Mouse (Mus musculus): ENCODE results near the gene Tmub2. TPM values are rescaled to one million over a fixed set of nuclear protein-coding genes. Genes with fewer than 3 reads are reported as not detected.
A peak's percentile ranks its signal among the peaks of the same experiment; 100 is the strongest.

The Tmub2 gene
- polyA plus RNA-seq, 1 experiment from 2014 or later, result 30.3 TPM

DNA sequence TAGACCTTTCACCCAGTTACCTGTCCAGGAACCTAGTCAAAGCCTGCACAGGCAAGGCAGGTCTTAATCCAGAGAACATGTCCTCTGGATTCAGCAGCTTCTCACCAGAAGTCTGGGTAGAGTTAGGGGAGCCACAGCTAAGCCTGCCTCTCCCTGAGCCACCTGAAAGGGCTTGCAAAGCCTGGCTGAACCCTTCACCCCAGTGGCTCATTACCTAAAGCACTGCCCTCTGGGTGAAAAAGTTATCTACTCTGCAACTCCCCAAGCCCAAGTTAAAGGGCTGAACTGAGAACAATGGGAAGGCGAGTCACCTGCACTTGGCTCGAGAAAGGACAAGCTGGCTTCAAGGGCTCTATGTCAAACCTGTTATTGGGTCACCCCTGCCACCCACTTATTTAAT, 19.4 kb downstream of the Tmub2 start:
- TF ChIP-seq CTCF (IDR thresholded peaks at IDR 0.05; ENCODE audit: low read depth) (no peak), EP300 (optimal IDR thresholded peaks at IDR 0.05) (no peak)
- peak; percentile 22 for DNase-seq (ENCODE audit: low spot score)
- Histone ChIP-seq H3K4me2 (replicated peaks; ENCODE audit: low read depth) (no peak overlapping the region), H3K36me3 (ENCODE audit: control insufficient read depth, insufficient read depth, low read length) (peaks cover 16% of the 10 kb centered on the region), H3K9ac (ENCODE audit: low read length) (no peak overlapping the region), H3K27me3 (ENCODE audit: control insufficient read depth, insufficient read depth, low read length) (no peaks in the 10 kb centered on the region), H3K27ac (replicated peaks) (no peak overlapping the region; the same call in 1 of the 2 replicates), H3K4me3 (ENCODE audit: low read depth, low read length) (no peak overlapping the region), H3K4me1 (replicated peaks; ENCODE audit: control insufficient read depth, insufficient read depth) (no peaks in the 10 kb centered on the region), H3K9me3 (ENCODE audit: control insufficient read depth, low read length) (no peaks in the 10 kb centered on the region)
- 32% methylated on average over 2 of the region's 2 CpGs for WGBS
- no peak for ATAC-seq (ENCODE audit: low FRiP score, low TSS enrichment)

DNA sequence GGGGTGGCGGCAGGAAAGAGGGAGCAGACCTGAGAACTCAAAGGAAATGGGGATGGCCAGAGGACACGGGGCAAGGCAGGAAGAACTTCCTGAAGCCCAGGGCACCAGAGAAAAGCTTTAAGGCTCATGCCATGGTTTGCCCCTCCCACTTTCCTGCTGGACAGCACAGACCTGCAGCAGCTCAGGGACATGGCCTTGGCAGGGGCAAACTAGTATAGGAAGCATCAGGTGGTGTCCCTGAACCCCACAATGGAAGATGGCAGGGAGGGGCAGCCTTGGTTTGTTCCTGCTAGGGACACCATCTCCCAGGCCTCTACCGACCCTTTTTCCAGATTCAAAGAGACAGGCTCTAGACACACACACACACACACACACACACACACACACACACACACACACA, 20.6 kb downstream of the Tmub2 start:
- ATAC-seq (ENCODE audit: low FRiP score, low TSS enrichment) (no peak), DNase-seq (ENCODE audit: low spot score) (no peak)
- H3K9me3 ChIP-seq (ENCODE audit: control insufficient read depth, low read length), result no peaks in the 10 kb centered on the region
- H3K27me3 ChIP-seq (ENCODE audit: control insufficient read depth, insufficient read depth, low read length), result no peaks in the 10 kb centered on the region
- TF ChIP-seq EP300 (optimal IDR thresholded peaks at IDR 0.05) (no peak), CTCF (IDR thresholded peaks at IDR 0.05; ENCODE audit: low read depth) (no peak)
- H3K4me3 ChIP-seq (ENCODE audit: low read depth, low read length), result no peak overlapping the region
- H3K4me1 ChIP-seq (replicated peaks; ENCODE audit: control insufficient read depth, insufficient read depth), result peaks cover 6% of the 10 kb centered on the region; the same call in 1 of the 2 replicates
- H3K4me2 ChIP-seq (replicated peaks; ENCODE audit: low read depth), result no peak overlapping the region
- peaks cover 18% of the 10 kb centered on the region for H3K36me3 ChIP-seq (ENCODE audit: control insufficient read depth, insufficient read depth, low read length)
- no peak overlapping the region for H3K27ac ChIP-seq (replicated peaks)
- 66% methylated on average over 3 of the region's 3 CpGs for WGBS
- H3K9ac ChIP-seq (ENCODE audit: low read length), result no peak overlapping the region

DNA sequence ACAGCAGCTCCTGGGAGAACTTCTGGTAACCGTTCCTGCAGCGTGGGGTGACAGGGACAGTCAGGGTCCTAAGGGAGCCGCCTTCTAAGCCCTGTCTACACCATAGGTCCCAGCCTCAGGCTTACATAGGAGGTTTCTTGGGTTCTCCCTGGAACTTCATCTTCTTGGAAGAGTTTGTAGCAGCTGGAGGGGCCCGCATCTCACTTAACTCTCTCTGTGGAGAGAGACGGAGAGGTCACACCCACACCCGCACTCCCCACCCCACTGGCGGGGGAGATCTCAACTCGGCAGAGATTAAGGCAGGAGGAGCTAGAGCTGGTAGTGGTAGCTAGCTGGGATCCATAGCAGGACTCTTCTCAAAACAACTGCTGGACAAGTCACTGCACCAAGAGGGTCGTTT, 23.4 kb downstream of the Tmub2 start:
- WGBS, result 75% methylated on average over 9 of the region's 9 CpGs

DNA sequence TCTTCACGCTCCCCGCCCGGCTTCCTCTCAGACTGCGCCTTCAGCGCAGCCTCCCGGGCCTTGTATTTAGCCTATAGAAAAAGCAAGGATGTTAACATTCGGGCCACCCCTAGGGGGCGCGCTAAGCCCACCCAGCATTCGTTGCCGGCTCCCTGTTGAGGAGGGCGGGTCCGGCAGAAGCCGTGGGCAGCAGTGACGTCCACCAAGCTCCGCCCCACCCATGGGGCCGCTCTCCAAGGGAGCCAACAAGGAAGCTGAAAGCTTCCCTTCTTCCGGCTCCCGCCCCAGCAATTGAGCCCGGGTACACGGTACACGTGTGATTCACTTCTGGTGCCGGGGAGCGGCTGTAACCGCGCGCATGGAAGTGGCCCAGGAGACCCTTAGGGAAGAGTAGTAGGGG, 24.2 kb downstream of the Tmub2 start:
- TF ChIP-seq EP300 (optimal IDR thresholded peaks at IDR 0.05) (no peak), CTCF (IDR thresholded peaks at IDR 0.05; ENCODE audit: low read depth) (peak; percentile 99)
- Histone ChIP-seq H3K36me3 (ENCODE audit: control insufficient read depth, insufficient read depth, low read length) (peaks cover 23% of the 10 kb centered on the region), H3K27ac (replicated peaks) (peak overlapping the region; percentile 77), H3K4me1 (replicated peaks; ENCODE audit: control insufficient read depth, insufficient read depth) (peaks cover 6% of the 10 kb centered on the region; the same call in 1 of the 2 replicates), H3K9me3 (ENCODE audit: control insufficient read depth, low read length) (no peaks in the 10 kb centered on the region), H3K27me3 (ENCODE audit: control insufficient read depth, insufficient read depth, low read length) (no peaks in the 10 kb centered on the region), H3K9ac (ENCODE audit: low read length) (peak overlapping the region; percentile 38; the same call in 1 of the 2 replicates), H3K4me3 (ENCODE audit: low read depth, low read length) (peak overlapping the region; percentile 34), H3K4me2 (replicated peaks; ENCODE audit: low read depth) (peak overlapping the region; percentile 55)
- WGBS, result under 1% methylated on average over 27 of the region's 27 CpGs
- DNase-seq (ENCODE audit: low spot score) (peak; percentile 99), ATAC-seq (ENCODE audit: low FRiP score, low TSS enrichment) (peak; percentile 96)

More for the DNA sequence above, 23.4 kb downstream of the Tmub2 start:
- Histone ChIP-seq H3K27ac (replicated peaks) (no peak overlapping the region), H3K9ac (ENCODE audit: low read length) (no peak overlapping the region), H3K36me3 (ENCODE audit: control insufficient read depth, insufficient read depth, low read length) (peaks cover 18% of the 10 kb centered on the region), H3K9me3 (ENCODE audit: control insufficient read depth, low read length) (no peaks in the 10 kb centered on the region), H3K4me2 (replicated peaks; ENCODE audit: low read depth) (no peak overlapping the region), H3K4me1 (replicated peaks; ENCODE audit: control insufficient read depth, insufficient read depth) (peaks cover 6% of the 10 kb centered on the region; the same call in 1 of the 2 replicates), H3K27me3 (ENCODE audit: control insufficient read depth, insufficient read depth, low read length) (no peaks in the 10 kb centered on the region), H3K4me3 (ENCODE audit: low read depth, low read length) (no peak overlapping the region)
- no peak for TF ChIP-seq EP300 (optimal IDR thresholded peaks at IDR 0.05)
- no peak for TF ChIP-seq CTCF (IDR thresholded peaks at IDR 0.05; ENCODE audit: low read depth)
- DNase-seq (ENCODE audit: low spot score), result no peak
- no peak for ATAC-seq (ENCODE audit: low FRiP score, low TSS enrichment)

DNA sequence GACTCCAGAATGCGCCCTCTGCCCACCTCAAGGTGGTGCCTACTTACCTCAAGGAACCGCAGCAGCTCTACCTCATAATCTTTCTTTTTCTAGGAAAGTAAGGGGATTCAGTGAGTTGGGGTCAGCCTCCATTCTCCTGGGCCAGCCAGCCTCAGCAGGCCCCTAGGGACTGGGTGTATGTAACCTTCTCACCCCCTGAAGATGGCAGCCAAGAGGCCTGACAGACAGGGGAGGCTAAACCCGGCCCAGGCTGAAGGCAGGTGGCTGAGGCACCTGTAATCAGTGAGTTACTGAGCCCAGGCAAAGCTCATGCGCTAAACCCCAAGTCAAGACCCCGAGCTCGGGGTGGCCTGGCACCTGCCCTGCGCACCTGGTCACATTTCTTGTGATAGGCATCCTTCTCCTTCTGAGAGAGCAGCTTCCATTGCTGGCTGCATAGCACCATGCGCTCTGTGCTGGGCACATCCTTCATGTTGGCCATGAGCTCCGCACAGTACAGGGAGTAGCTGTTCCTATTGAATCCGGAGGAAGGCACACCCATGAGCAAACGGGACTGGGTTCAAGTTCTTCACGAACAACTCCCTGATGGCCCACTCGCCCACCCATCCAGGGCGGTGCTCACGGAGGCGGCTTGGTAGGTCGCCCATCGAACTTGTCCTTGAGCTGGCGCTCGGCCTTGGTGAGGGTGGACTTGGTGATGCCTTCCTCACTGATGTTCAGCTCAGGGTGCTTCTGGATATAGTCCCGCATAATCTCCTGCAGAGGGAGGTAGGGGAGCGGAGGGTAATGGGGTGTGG, 25.3 kb downstream of the Tmub2 start:
- ATAC-seq (ENCODE audit: low FRiP score, low TSS enrichment) (no peak; the same call in 1 of the 2 replicates), DNase-seq (ENCODE audit: low spot score) (peak; percentile 27)
- no peaks in the 10 kb centered on the region for H3K27me3 ChIP-seq (ENCODE audit: control insufficient read depth, insufficient read depth, low read length)
- peaks cover 27% of the 10 kb centered on the region for H3K36me3 ChIP-seq (ENCODE audit: control insufficient read depth, insufficient read depth, low read length)
- peak overlapping the region; percentile 77 for H3K27ac ChIP-seq (replicated peaks)
- peak overlapping the region; percentile 38; the same call in 1 of the 2 replicates for H3K9ac ChIP-seq (ENCODE audit: low read length)
- WGBS, result 79% methylated on average over 22 of the region's 22 CpGs
- H3K4me2 ChIP-seq (replicated peaks; ENCODE audit: low read depth), result peak overlapping the region; percentile 55
- peak overlapping the region; percentile 34; the same call in 1 of the 2 replicates for H3K4me3 ChIP-seq (ENCODE audit: low read depth, low read length)
- no peaks in the 10 kb centered on the region for H3K9me3 ChIP-seq (ENCODE audit: control insufficient read depth, low read length)
- TF ChIP-seq EP300 (optimal IDR thresholded peaks at IDR 0.05) (no peak), CTCF (IDR thresholded peaks at IDR 0.05; ENCODE audit: low read depth) (no peak)
- peaks cover 6% of the 10 kb centered on the region; the same call in 1 of the 2 replicates for H3K4me1 ChIP-seq (replicated peaks; ENCODE audit: control insufficient read depth, insufficient read depth)

All from stomach, postnatal 0 days (tissue).